Mouse (Mus musculus) liver, adult 2 months (tissue): ENCODE results near the gene Wbp2nl. TPM values are rescaled to one million over a fixed set of nuclear protein-coding genes. Genes with fewer than 3 reads are reported as not detected.
A peak's percentile ranks its signal among the peaks of the same experiment; 100 is the strongest.

Experiments used
- DNase-seq: peaks from one replicate; pipeline ENCODE4 v3.0.0-alpha.2; 2011; ENCODE audit warnings: low read depth, low spot score; ENCODE audit errors: extremely low read depth
- H3K27ac ChIP-seq: fragments of 200-500 bp; replicated peaks from 2 replicates; pipeline ENCODE4 v1.5.1; 2012; ENCODE audit warnings: low read depth, mild to moderate bottlenecking, control low read depth, inconsistent platforms, low read length; ENCODE audit not compliant: insufficient read depth
- H3K27me3 ChIP-seq: fragments of 200-500 bp; 2 replicates; pipeline ENCODE4 v1.6.1; 2012; ENCODE audit warnings: mild to moderate bottlenecking, moderate library complexity, low read length, inconsistent platforms; ENCODE audit not compliant: control insufficient read depth, insufficient read depth
- H3K36me3 ChIP-seq: fragments of 200-500 bp; 2 replicates; pipeline ENCODE4 v1.6.1; 2012; ENCODE audit warnings: low read length, inconsistent platforms; ENCODE audit not compliant: control insufficient read depth, insufficient read depth
- H3K4me1 ChIP-seq: fragments of 200-500 bp; 2 replicates; pipeline ENCODE4 v1.6.1; 2011; ENCODE audit warnings: low read length; ENCODE audit not compliant: control insufficient read depth, insufficient read depth
- H3K4me3 ChIP-seq: fragments of 200-500 bp; 2 replicates; pipeline ENCODE4 v1.5.1; 2011; ENCODE audit warnings: low read depth, mild to moderate bottlenecking, control low read depth, low read length, moderate library complexity; ENCODE audit not compliant: insufficient read depth
- H3K79me2 ChIP-seq: fragments of 200-500 bp; 2 replicates; pipeline ENCODE4 v1.6.1; 2012; ENCODE audit warnings: inconsistent platforms, mild to moderate bottlenecking, low read length, moderate library complexity; ENCODE audit not compliant: control insufficient read depth, insufficient read depth
- H3K9ac ChIP-seq: fragments of 200-500 bp; 2 replicates; pipeline ENCODE4 v1.6.1; 2012; ENCODE audit warnings: low read depth, mild to moderate bottlenecking, control low read depth, inconsistent platforms, low read length
- CTCF ChIP-seq: fragments of 200-500 bp; IDR thresholded peaks from 2 replicates; pipeline ENCODE4 v1.5.1; 2011; ENCODE audit warnings: low read depth, low read length, control low read depth
- POLR2A ChIP-seq: fragments of 200-500 bp; IDR thresholded peaks from 2 replicates; pipeline ENCODE4 v1.6.1; 2011; ENCODE audit warnings: low read length, control low read depth; ENCODE audit not compliant: insufficient read depth; ENCODE audit errors: extremely low read depth
- WGBS: fragments of 180-500 bp; shearing (Covaris S2); methylation state at CpG from one replicate; pipeline ENCODE4 v1.1.7; 2018; 5-methylcytosine and 5-hydroxymethylcytosine counted together
- polyA plus RNA-seq: library from polyadenylated mRNA; depleted of rRNA; stranded (reverse); fragments of >200 nt; gene quantifications from 2 replicates; pipeline ENCODE4 v1.2.3, GENCODE M21; 2012; rRNA removed
- total RNA-seq: library from RNA; depleted of rRNA; stranded (reverse); fragments of >200 nt; gene quantifications from 2 replicates; pipeline ENCODE4 v1.2.3, GENCODE M21; 2014; rRNA removed

Gene Wbp2nl
- not detected in 2 replicates for total RNA-seq
- polyA plus RNA-seq, result not detected in 2 replicates

- DNase-seq, result no peak
- WGBS, result 72% methylated on average over 39 of the region's 39 CpGs
- Histone ChIP-seq H3K27ac (no peak within 1 kb of the TSS), H3K4me1 (no peaks in the 10 kb centered on the region), H3K9ac (no peak within 1 kb of the TSS), H3K36me3 (no peaks in the 10 kb centered on the region), H3K27me3 (peaks cover 3% of the 10 kb centered on the region; the same call in 1 of the 2 replicates), H3K79me2 (no peaks in the 10 kb centered on the region), H3K4me3 (no peak within 1 kb of the TSS)
- no peak for TF ChIP-seq POLR2A
Measured at GRCm38 (mm10) chr15:82298764-82299561, at the start of gene Wbp2nl. Wbp2nl (plus strand) TSS chr15:82298954.

- H3K9ac ChIP-seq, result no peak overlapping the region
- DNase-seq, result no peak
- no peaks in the 10 kb centered on the region for H3K36me3 ChIP-seq
- no peak overlapping the region for H3K4me3 ChIP-seq
- H3K79me2 ChIP-seq, result no peaks in the 10 kb centered on the region
- 96% methylated on average over 3 of the region's 3 CpGs for WGBS
- H3K27me3 ChIP-seq, result no peaks in the 10 kb centered on the region
- TF ChIP-seq CTCF (no peak), POLR2A (no peak)
- H3K4me1 ChIP-seq, result no peaks in the 10 kb centered on the region
- H3K27ac ChIP-seq, result no peak overlapping the region
Measured at GRCm38 (mm10) chr15:82251579-82251978, 47.2 kb upstream of the Wbp2nl start.

GRCm38 (mm10) chr15:82252097-82252496 is 46.7 kb upstream of the Wbp2nl start, which contains the start of gene 1500009C09Rik:
1500009C09Rik (plus strand) TSS chr15:82252397.
- no peak for TF ChIP-seq POLR2A
- Histone ChIP-seq H3K4me3 (no peak within 1 kb of the TSS), H3K36me3 (no peaks in the 10 kb centered on the region), H3K27me3 (no peaks in the 10 kb centered on the region), H3K4me1 (no peaks in the 10 kb centered on the region), H3K9ac (no peak within 1 kb of the TSS), H3K79me2 (no peaks in the 10 kb centered on the region), H3K27ac (no peak within 1 kb of the TSS)
- 76% methylated on average over 6 of the region's 6 CpGs for WGBS
- DNase-seq, result no peak

GRCm38 (mm10) chr15:82255248-82255647 is 43.5 kb upstream of the Wbp2nl start:
- no peaks in the 10 kb centered on the region for H3K27me3 ChIP-seq
- whole genome bisulfite sequencing, result 38% methylated on average over 4 of the region's 4 CpGs
- H3K27ac ChIP-seq, result no peak overlapping the region
- no peak for DNase-seq
- H3K4me3 ChIP-seq, result no peak overlapping the region
- no peaks in the 10 kb centered on the region for H3K79me2 ChIP-seq
- no peak for TF ChIP-seq POLR2A
- TF ChIP-seq CTCF, result no peak
- H3K4me1 ChIP-seq, result no peaks in the 10 kb centered on the region
- no peaks in the 10 kb centered on the region for H3K36me3 ChIP-seq
- H3K9ac ChIP-seq, result no peak overlapping the region

GRCm38 (mm10) chr15:82255944-82256383 is 42.8 kb upstream of the Wbp2nl start:
- no peaks in the 10 kb centered on the region for H3K36me3 ChIP-seq
- DNase-seq, result no peak
- no peaks in the 10 kb centered on the region for H3K4me1 ChIP-seq
- H3K79me2 ChIP-seq, result no peaks in the 10 kb centered on the region
- H3K27ac ChIP-seq, result no peak overlapping the region
- H3K27me3 ChIP-seq, result no peaks in the 10 kb centered on the region
- TF ChIP-seq POLR2A (no peak), CTCF (no peak; the same call in 1 of the 2 replicates)
- no peak overlapping the region for H3K4me3 ChIP-seq
- WGBS, result 45% methylated on average over 10 of the region's 10 CpGs
- no peak overlapping the region for H3K9ac ChIP-seq

GRCm38 (mm10) chr15:82259510-82259909 is 39.2 kb upstream of the Wbp2nl start:
- no peak overlapping the region for H3K27ac ChIP-seq
- TF ChIP-seq CTCF (peak; percentile 96), POLR2A (no peak)
- no peaks in the 10 kb centered on the region for H3K4me1 ChIP-seq
- H3K36me3 ChIP-seq, result no peaks in the 10 kb centered on the region
- H3K27me3 ChIP-seq, result no peaks in the 10 kb centered on the region
- 13% methylated on average over 16 of the region's 16 CpGs for WGBS
- peak; percentile 31 for DNase-seq
- no peaks in the 10 kb centered on the region for H3K79me2 ChIP-seq
- H3K9ac ChIP-seq, result no peak overlapping the region
- H3K4me3 ChIP-seq, result no peak overlapping the region
